Mouse (Mus musculus): Measurements from ENCODE around the gene H2-DMb2.

GRCm38 (mm10) chr17:34139416-34139815, 3.7 kb upstream of the H2-DMb2 start:
- TF ChIP-seq CTCF (IDR thresholded peaks at IDR 0.05; ENCODE audit: low read depth, low read length) = no peak
- TF ChIP-seq POLR2A (IDR thresholded peaks at IDR 0.05; ENCODE audit: borderline replicate concordance, low read depth, low read length) = no peak

All from bone marrow macrophage, adult 2 months (primary cell).